Mouse (Mus musculus) heart, embryonic 14.5 days (tissue): ENCODE measurements at regions not wholly inside any gene's neighbourhood (a gene's known extent, or its start where the extent isn't known, plus 50 kb on each side); places are given as distances from the start of the nearest gene placed in this dataset.

Source experiments
- ATAC-seq: fragments of 200-750 bp; cut with Nextera tagmentation; 2 replicates; pipeline ENCODE4 v1.8.0; 2017; ENCODE audit warnings: low read depth, moderate TSS enrichment; ENCODE audit not compliant: insufficient number of reproducible peaks, insufficient read depth, low FRiP score
- H3K27ac ChIP-seq, 2 experiments: fragments of 200-500 bp in 1 of 2; fragments of 300-500 bp in 1 of 2; sonication (generic) in 1 of 2; replicated peaks in 1 of 2; 2 replicates each; pipeline ENCODE4 v1.5.1; 2012 to 2014; ENCODE audit warnings: low read depth in 2 of 2, low read length in 2 of 2, control low read depth in 1 of 2, mild to moderate bottlenecking in 1 of 2, mixed read lengths in 1 of 2; ENCODE audit not compliant: control insufficient read depth in 1 of 2, insufficient read depth in 1 of 2
- H3K27me3 ChIP-seq: fragments of 300-500 bp; sonication (generic); 2 replicates; pipeline ENCODE4 v1.6.1; 2014; ENCODE audit warnings: mild to moderate bottlenecking, low read length, control low read depth; ENCODE audit not compliant: control insufficient read depth, insufficient read depth
- H3K36me3 ChIP-seq: fragments of 300-500 bp; sonication (generic); 2 replicates; pipeline ENCODE4 v1.6.1; 2014; ENCODE audit warnings: mild to moderate bottlenecking, control low read depth, low read length, mixed read lengths; ENCODE audit not compliant: control insufficient read depth, insufficient read depth
- H3K4me1 ChIP-seq, 2 experiments: fragments of 200-500 bp in 1 of 2; fragments of 300-500 bp in 1 of 2; sonication (generic) in 1 of 2; 2 replicates each; pipeline ENCODE4 v1.6.1; 2012 to 2014; ENCODE audit warnings: low read length in 2 of 2, control low read depth in 1 of 2, mixed read lengths in 1 of 2; ENCODE audit not compliant: control insufficient read depth in 2 of 2, insufficient read depth in 2 of 2
- H3K4me2 ChIP-seq: fragments of 300-500 bp; sonication (generic); 2 replicates; pipeline ENCODE4 v1.6.1; 2014; ENCODE audit warnings: mild to moderate bottlenecking, low read length
- H3K4me3 ChIP-seq, 2 experiments: fragments of 200-500 bp in 1 of 2; fragments of 300-500 bp in 1 of 2; sonication (generic) in 1 of 2; 2 replicates each; pipeline ENCODE4 v1.5.1; 2012 to 2014; ENCODE audit warnings: low read length in 2 of 2, mild to moderate bottlenecking in 2 of 2, control low read depth in 1 of 2, low read depth in 1 of 2, moderate library complexity in 1 of 2; ENCODE audit not compliant: control insufficient read depth in 1 of 2, insufficient read depth in 1 of 2
- H3K9ac ChIP-seq: fragments of 300-500 bp; sonication (generic); 2 replicates; pipeline ENCODE4 v1.6.1; 2014; ENCODE audit warnings: mild to moderate bottlenecking, low read length
- H3K9me3 ChIP-seq: fragments of 300-500 bp; sonication (generic); 2 replicates; pipeline ENCODE4 v1.6.1; 2016; ENCODE audit warnings: low read length, control low read depth; ENCODE audit not compliant: control insufficient read depth
- WGBS: fragments of 180-500 bp; shearing (Covaris S2); extraction: QIAGEN DNeasy Blood & Tissue Kit; methylation state at CpG from one replicate; pipeline ENCODE4 v1.1.7; 2014; 5-methylcytosine and 5-hydroxymethylcytosine counted together

GRCm38 (mm10) chr3:56739451-56739850, 556.0 kb upstream of the Nbea start:
- H3K4me3 ChIP-seq: no peak overlapping the region
- WGBS: 82% methylated on average over 3 of the region's 3 CpGs
- H3K36me3 ChIP-seq: no peaks in the 10 kb centered on the region
- H3K27ac ChIP-seq: no peak overlapping the region
- no peak overlapping the region for H3K4me2 ChIP-seq
- no peaks in the 10 kb centered on the region for H3K27me3 ChIP-seq
- no peaks in the 10 kb centered on the region for H3K4me1 ChIP-seq
- no peak for ATAC-seq
- H3K9ac ChIP-seq: no peak overlapping the region
- no peaks in the 10 kb centered on the region for H3K9me3 ChIP-seq

DNA sequence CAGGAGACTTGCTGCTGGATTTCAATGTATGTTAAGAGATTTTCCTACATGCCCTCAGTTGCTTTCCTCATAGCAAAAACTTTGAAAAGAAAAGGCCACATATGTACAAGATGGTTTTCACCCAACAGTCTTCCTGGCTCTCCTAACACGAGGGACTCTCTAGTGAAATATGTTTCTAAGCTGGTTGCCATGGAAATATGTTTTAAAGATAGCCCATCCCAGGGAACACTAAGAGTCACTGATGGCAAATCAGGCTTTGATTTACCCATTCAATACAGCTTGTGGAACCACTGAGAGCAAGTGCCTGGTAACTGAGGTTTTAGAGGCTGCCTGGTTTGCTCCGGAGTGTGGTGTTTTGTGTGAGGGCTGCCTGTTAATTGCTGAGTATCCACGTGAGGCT, 547.3 kb upstream of the Nbea start:
- ATAC-seq: no peak
- no peak overlapping the region for H3K27ac ChIP-seq
- no peak overlapping the region for H3K4me3 ChIP-seq
- H3K9ac ChIP-seq: no peak overlapping the region
- WGBS: 57% methylated on average over 3 of the region's 3 CpGs
- no peaks in the 10 kb centered on the region for H3K9me3 ChIP-seq
- H3K4me1 ChIP-seq: no peaks in the 10 kb centered on the region
- H3K36me3 ChIP-seq: no peaks in the 10 kb centered on the region
- no peak overlapping the region for H3K4me2 ChIP-seq
- H3K27me3 ChIP-seq: no peaks in the 10 kb centered on the region

DNA sequence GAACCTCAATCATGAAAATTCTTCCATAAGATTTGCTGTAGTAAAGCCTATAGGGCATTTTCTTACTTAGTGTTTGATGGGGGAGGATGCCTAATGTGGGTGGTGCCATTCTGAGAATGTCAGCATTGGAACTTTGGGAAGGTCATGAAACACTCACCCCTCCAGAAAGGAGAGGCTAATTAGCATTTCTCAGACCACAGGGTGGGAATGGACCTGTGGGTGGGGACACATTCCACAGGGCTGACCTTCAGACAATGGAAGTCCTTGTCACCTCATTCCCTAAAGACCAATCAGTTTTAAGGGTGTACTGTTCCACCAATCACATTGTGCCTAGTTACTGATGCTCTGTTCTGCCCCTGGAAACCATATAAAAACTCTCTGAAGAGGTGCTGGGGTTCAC, 541.5 kb upstream of the Nbea start:
- Histone ChIP-seq H3K4me2 (no peak overlapping the region), H3K4me3 (no peak overlapping the region)
- ATAC-seq: no peak

GRCm38 (mm10) chr3:56708260-56708659, 524.8 kb upstream of the Nbea start:
- H3K9ac ChIP-seq: no peak overlapping the region
- H3K9me3 ChIP-seq: no peaks in the 10 kb centered on the region
- H3K4me1 ChIP-seq: no peaks in the 10 kb centered on the region
- ATAC-seq: no peak
- H3K27me3 ChIP-seq: no peaks in the 10 kb centered on the region
- no peak overlapping the region for H3K4me3 ChIP-seq
- no peak overlapping the region for H3K27ac ChIP-seq
- 76% methylated on average over 1 of the region's 1 CpGs for WGBS
- no peak overlapping the region for H3K4me2 ChIP-seq
- no peaks in the 10 kb centered on the region for H3K36me3 ChIP-seq

More for the DNA sequence above, 541.5 kb upstream of the Nbea start:
- Histone ChIP-seq H3K27me3 (no peaks in the 10 kb centered on the region), H3K27ac (no peak overlapping the region), H3K4me1 (no peaks in the 10 kb centered on the region), H3K36me3 (no peaks in the 10 kb centered on the region), H3K9ac (no peak overlapping the region), H3K9me3 (no peaks in the 10 kb centered on the region)

DNA sequence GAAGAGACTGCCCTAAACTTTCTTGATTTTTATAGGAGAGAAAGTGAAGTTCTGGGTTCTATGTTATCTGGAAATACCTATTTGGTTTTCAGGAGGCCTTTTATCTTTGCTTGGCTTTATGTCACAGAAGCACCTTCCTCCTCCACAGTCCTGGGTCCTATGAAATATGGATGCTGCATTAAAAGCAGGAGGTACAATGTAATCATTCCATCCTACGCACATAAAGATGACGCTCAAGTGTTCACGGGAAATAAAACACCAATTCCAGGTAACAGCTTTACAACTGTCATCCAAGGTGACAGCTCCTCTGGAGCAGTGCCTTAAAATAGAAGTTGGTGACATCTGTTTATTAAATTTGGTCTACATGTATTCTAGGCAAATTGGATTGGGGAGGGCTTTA, 523.8 kb upstream of the Nbea start:
- Histone ChIP-seq H3K9me3 (no peaks in the 10 kb centered on the region), H3K27me3 (no peaks in the 10 kb centered on the region), H3K36me3 (no peaks in the 10 kb centered on the region), H3K4me3 (no peak overlapping the region), H3K4me1 (no peaks in the 10 kb centered on the region), H3K9ac (no peak overlapping the region), H3K4me2 (no peak overlapping the region), H3K27ac (no peak overlapping the region)
- 80% methylated on average over 3 of the region's 3 CpGs for WGBS
- ATAC-seq: no peak

- ATAC-seq: no peak
- WGBS: 55% methylated on average over 4 of the region's 4 CpGs
- H3K9me3 ChIP-seq: no peaks in the 10 kb centered on the region
Observed at GRCm38 (mm10) chr3:56706038-56706437, 522.5 kb upstream of the Nbea start.

GRCm38 (mm10) chr3:56698941-56699340, 515.4 kb upstream of the Nbea start:
- no peak overlapping the region for H3K4me3 ChIP-seq
- no peaks in the 10 kb centered on the region for H3K36me3 ChIP-seq
- H3K4me2 ChIP-seq: no peak overlapping the region
- H3K27me3 ChIP-seq: no peaks in the 10 kb centered on the region
- no peaks in the 10 kb centered on the region for H3K9me3 ChIP-seq
- H3K4me1 ChIP-seq: no peaks in the 10 kb centered on the region
- ATAC-seq: no peak
- H3K9ac ChIP-seq: no peak overlapping the region
- no peak overlapping the region for H3K27ac ChIP-seq

More at GRCm38 (mm10) chr3:56706038-56706437, 522.5 kb upstream of the Nbea start:
- H3K27ac ChIP-seq: no peak overlapping the region
- H3K9ac ChIP-seq: no peak overlapping the region
- H3K27me3 ChIP-seq: no peaks in the 10 kb centered on the region
- no peaks in the 10 kb centered on the region for H3K4me1 ChIP-seq
- H3K4me3 ChIP-seq: no peak overlapping the region
- H3K4me2 ChIP-seq: no peak overlapping the region
- H3K36me3 ChIP-seq: no peaks in the 10 kb centered on the region

- WGBS: 35% methylated on average over 1 of the region's 1 CpGs
- no peak overlapping the region for H3K4me3 ChIP-seq
- H3K9me3 ChIP-seq: no peaks in the 10 kb centered on the region
- no peaks in the 10 kb centered on the region for H3K36me3 ChIP-seq
- ATAC-seq: no peak
- H3K27ac ChIP-seq: no peak overlapping the region
- H3K4me1 ChIP-seq: no peaks in the 10 kb centered on the region
- H3K9ac ChIP-seq: no peak overlapping the region
- no peak overlapping the region for H3K4me2 ChIP-seq
- no peaks in the 10 kb centered on the region for H3K27me3 ChIP-seq
Observed at GRCm38 (mm10) chr3:56698248-56698647, 514.7 kb upstream of the Nbea start.
